Mouse (Mus musculus) embryonic fibroblast, embryonic 13.5 days (primary cell): ENCODE data around the gene Hhipl1. TPM values are rescaled to one million over a fixed set of nuclear protein-coding genes. Genes with fewer than 3 reads are reported as not detected.

Experiments used
- H3K27ac ChIP-seq: 2 replicates; pipeline ENCODE4 v1.5.1; 2012; ENCODE audit warnings: low read length, control low read depth, inconsistent platforms; ENCODE audit not compliant: insufficient read depth
- H3K4me1 ChIP-seq: 2 replicates; pipeline ENCODE4 v1.6.1; 2011; ENCODE audit warnings: low read length; ENCODE audit not compliant: control insufficient read depth, insufficient read depth
- H3K4me3 ChIP-seq: 2 replicates; pipeline ENCODE4 v1.5.1; 2011; ENCODE audit warnings: mild to moderate bottlenecking, control low read depth, low read length; ENCODE audit not compliant: insufficient read depth
- CTCF ChIP-seq: IDR thresholded peaks from 2 replicates; pipeline ENCODE4 v1.5.1; 2011; ENCODE audit warnings: mild to moderate bottlenecking, control low read depth, low read length, moderate library complexity, borderline replicate concordance; ENCODE audit not compliant: insufficient read depth
- POLR2A ChIP-seq: IDR thresholded peaks from 2 replicates; pipeline ENCODE4 v1.6.1; 2011; ENCODE audit warnings: low read depth, mild to moderate bottlenecking, control low read depth, low read length, moderate library complexity
- polyA plus RNA-seq: library from polyadenylated mRNA; stranded (reverse); fragments of >200 nt; gene quantifications from 2 replicates; pipeline ENCODE4 v1.2.4, GENCODE M21; 2011; ENCODE audit warnings: low read depth; ENCODE audit not compliant: missing spikeins, insufficient read length

Gene Hhipl1
- polyA plus RNA-seq, 1 experiment, result 5.0 TPM

DNA sequence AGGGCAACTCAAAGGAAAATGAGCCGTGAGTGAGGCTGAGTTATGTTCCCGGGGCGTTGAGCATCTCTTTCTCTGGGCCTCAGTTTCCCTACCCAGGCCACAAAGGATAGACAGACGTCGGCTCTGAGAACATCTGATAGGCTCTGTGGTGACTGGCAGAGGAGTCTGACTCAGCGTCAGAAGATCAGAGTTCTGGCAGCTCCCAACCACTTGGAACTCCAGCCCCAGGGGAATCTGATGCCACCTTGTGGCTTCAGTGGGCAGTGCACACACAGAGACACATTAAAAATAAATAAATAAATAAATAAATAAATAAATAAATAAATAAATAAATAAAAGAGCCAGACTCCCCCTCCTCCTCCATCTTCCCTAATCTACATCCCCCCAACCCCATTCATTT, 9.0 kb upstream of the Hhipl1 start:
- no peak for TF ChIP-seq POLR2A
- no peak for TF ChIP-seq CTCF
- Histone ChIP-seq H3K4me3 (no peak overlapping the region), H3K27ac (no peak overlapping the region), H3K4me1 (no peaks in the 10 kb centered on the region)

DNA sequence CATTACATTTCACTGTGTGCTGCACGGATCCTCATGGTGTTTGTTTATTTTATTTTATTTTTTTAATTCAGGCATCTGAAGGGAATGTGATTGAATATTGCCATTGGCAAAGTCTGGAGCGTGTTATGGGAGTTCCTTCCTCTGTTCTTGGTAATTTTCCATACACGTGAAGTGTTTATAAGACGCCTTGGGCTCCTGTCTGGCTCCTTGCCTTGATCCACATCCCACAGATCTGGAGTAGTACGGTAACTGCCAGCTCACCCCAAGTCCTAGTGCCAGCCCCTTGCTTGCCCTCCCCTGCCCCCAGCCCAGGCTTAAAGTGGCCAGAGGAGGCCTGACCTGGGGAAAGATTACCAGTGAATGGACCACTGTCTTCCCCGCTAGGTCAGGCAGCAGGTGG, 5.1 kb upstream of the Hhipl1 start:
- no peak for TF ChIP-seq CTCF
- no peak for TF ChIP-seq POLR2A
- Histone ChIP-seq H3K4me3 (no peak overlapping the region), H3K4me1 (no peaks in the 10 kb centered on the region; the same call in 1 of the 2 replicates), H3K27ac (no peak overlapping the region)

DNA sequence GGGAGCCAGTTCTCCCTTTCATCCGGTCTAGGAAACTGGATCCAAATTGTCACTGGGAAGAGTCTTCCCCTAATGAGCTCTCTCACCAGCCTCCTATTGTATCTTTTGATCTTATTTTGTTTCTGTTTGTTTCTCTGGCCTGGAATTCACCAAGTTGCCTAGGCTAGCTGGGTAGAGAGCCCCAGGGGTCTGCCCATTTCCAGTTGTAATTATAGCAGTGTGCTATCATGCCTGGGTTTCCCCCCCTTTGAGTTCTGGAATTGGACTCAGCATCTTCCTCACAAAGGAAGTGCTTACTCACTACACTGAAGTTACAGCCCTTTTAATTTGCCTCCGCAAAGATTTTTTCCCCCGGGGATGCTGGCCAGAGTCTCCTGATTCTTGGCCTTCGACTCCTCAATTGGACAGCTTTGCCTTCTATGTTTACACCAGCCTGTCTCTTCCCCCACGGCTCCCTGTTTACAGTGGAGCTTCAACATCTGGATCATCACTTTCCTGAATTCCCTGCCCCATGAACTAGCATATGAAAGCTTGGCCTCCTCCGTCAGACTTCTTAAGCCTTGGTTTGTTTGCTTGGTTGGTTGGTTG, 2.2 kb upstream of the Hhipl1 start:
- H3K4me1 ChIP-seq, result peaks cover 2% of the 10 kb centered on the region; the same call in 1 of the 2 replicates
- TF ChIP-seq POLR2A (no peak), CTCF (no peak)
- no peak overlapping the region for H3K4me3 ChIP-seq
- H3K27ac ChIP-seq, result no peak overlapping the region

DNA sequence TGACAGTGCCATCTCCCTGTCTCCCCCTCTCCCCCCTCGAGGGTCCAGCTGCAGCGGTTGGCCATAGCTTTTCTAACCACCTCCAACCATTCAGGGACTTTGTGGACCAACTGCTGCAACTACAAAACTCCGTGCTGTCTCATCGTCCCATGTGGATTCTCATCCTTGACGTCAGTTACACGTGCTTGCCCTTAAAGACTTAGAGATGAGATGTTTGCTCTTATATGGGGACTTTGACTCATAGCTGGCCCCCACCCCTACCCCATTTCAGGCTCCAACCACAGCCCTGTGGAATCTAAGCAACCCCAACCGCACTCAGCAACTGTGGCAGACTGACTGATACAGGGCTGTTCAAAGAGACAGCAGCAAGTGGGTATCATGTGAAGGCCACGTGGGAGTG, 898 bp upstream of the Hhipl1 start:
- no peak overlapping the region for H3K27ac ChIP-seq
- peaks cover 7% of the 10 kb centered on the region for H3K4me1 ChIP-seq
- no peak overlapping the region for H3K4me3 ChIP-seq
- TF ChIP-seq CTCF (no peak), POLR2A (no peak)

DNA sequence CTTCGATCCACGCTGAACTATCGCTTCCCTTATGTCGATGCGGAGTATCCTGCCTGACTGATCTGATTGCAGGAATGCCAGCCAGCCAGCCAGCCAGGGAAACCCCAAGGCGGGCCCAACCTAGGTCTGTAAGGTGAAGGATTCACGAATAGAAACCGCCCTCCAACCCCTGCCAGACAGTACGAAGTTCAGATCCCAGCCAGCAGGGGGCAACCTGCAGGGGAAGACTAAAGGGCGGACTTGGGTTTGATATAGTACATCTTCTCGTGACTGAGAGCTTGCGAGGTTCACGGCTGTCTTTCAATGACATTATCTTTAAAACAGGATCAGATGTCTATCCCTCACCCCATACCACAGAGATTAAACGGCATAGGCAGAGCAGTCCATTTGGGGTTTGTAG, 1.5 kb downstream of the Hhipl1 start:
- TF ChIP-seq POLR2A (no peak), CTCF (no peak)
- Histone ChIP-seq H3K27ac (peak overlapping the region; percentile 12; the same call in 1 of the 2 replicates), H3K4me3 (no peak overlapping the region), H3K4me1 (peaks cover 13% of the 10 kb centered on the region)

DNA sequence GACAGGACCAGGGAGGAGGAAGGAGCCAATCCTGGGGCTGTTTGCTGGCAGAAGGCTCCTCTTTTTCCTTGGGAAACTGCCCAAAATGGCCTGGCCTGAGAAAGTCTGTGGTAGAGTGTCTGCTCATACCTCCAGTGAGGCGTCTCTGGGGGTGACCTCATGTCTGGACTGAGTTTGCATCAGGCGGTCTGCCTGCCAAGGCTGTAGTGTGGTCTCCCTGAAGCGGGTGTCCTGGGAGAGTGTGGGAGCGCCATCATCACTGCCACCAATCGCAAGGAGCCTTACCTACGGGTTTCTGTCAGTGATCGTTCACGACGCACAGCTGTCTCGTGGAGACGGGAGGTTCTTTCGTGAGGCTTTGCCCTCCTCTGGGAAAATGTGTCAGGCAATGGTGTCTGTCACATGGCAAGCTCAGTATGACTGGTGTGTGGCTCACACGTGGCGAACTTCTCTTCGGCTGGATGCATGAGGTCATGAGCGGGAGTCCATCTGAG, 2.3 kb downstream of the Hhipl1 start:
- Histone ChIP-seq H3K4me3 (no peak overlapping the region), H3K4me1 (peaks cover 13% of the 10 kb centered on the region), H3K27ac (peak overlapping the region; percentile 54)
- no peak for TF ChIP-seq CTCF
- TF ChIP-seq POLR2A, result no peak

DNA sequence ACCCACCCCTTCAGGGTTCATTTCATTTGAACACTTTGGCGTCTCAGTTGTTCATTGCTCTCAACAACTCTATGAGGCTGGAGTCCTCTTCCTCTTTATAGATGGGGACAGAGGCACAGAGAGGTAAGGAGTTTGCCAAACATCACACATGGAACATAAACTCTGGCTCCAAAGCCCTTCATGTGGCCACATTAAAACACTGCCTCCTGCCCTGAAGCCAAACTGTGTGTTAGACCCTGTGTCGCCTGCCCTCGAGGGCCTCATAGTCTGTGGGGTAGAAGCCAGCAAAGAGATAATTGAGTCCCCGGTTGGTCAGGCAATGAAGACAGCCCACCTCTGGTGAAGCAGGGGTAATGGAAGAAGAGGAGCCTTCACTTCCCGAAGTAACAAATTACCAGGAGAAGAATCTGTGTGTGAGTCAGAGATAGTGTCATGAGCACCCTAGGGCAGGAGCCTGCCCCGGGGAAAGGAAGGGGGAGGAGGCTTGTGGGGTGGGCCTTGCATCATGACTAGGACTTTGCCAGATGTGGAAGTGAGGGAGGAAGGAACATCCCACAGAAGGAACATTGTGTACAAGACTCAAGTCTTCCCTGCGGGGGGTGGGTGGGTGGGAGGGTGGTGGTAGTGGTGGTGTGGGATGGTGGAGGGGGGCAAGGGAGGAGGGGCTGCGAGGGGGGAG, 3.2 kb downstream of the Hhipl1 start:
- Histone ChIP-seq H3K27ac (peak overlapping the region; percentile 54), H3K4me3 (no peak overlapping the region), H3K4me1 (peaks cover 13% of the 10 kb centered on the region)
- no peak for TF ChIP-seq POLR2A
- no peak for TF ChIP-seq CTCF

DNA sequence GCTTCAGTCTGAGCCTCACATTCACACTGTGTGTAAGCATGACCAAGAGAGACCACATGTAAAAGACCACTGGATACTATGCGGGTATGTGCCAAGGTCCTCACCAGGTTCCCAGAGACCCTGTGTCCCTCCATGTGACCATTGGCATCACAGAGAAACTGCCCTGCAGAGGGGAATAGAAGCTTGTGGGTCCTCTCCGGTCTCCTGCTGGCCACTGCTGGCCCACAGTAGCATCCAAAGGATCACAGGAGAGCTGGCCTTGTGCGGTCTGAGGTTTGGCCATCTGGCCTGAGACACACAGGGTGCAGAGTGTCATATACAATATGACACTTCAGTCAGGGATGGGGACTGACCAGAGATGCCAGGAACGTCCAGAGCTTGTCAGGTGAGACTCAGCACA, 4.0 kb downstream of the Hhipl1 start:
- H3K4me1 ChIP-seq, result peaks cover 13% of the 10 kb centered on the region
- peak overlapping the region; percentile 36; the same call in 1 of the 2 replicates for H3K27ac ChIP-seq
- no peak overlapping the region for H3K4me3 ChIP-seq
- no peak for TF ChIP-seq CTCF
- TF ChIP-seq POLR2A, result no peak

DNA sequence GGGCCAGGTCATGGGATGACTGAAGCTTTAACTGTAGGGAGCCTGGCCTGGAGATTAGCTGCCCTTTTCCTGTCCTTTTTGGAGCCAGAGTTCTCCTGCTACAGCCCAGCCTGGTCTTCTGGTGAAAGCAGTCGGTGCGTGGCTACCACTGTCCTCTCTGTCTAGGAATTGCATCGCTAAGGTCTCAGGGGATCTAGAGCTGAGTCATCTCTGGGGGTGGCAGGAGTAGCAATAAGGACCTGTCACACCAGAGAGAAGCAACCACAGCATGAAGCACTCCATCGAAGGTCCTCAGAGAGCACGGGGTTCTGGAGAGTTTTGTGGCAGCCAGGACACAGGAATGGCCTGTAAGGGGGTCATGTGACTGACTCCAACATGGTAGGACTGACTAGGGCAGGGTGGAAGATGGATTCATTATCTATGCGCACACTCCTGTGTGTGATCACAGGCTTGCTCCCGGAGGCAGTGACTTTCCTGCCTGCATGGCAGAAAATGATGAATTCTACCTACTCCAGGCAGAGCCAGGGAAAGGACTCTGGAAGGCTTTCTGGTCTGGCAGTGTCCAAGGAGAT, 4.5 kb downstream of the Hhipl1 start:
- TF ChIP-seq CTCF (no peak), POLR2A (no peak)
- Histone ChIP-seq H3K27ac (peak overlapping the region; percentile 36; the same call in 1 of the 2 replicates), H3K4me3 (no peak overlapping the region), H3K4me1 (peaks cover 13% of the 10 kb centered on the region)
